Mouse (Mus musculus) lung, embryonic 16.5 days (tissue): ENCODE data around the gene Foxn4. TPM values are rescaled to one million over a fixed set of nuclear protein-coding genes. Genes with fewer than 3 reads are reported as not detected.

Source experiments
- ATAC-seq: fragments of 200-750 bp; cut with Nextera tagmentation; 2 replicates; pipeline ENCODE4 v1.8.0; 2017; ENCODE audit warnings: low read depth, mild to moderate bottlenecking, moderate library complexity
- H3K27ac ChIP-seq: fragments of 300-500 bp; sonication (generic); 2 replicates; pipeline ENCODE4 v1.5.1; 2014; ENCODE audit warnings: mild to moderate bottlenecking, control low read depth, low read length
- H3K27me3 ChIP-seq: fragments of 300-500 bp; sonication (generic); 2 replicates; pipeline ENCODE4 v1.6.1; 2014; ENCODE audit warnings: low read depth, low read length, mixed read lengths; ENCODE audit not compliant: control insufficient read depth, insufficient read depth
- H3K36me3 ChIP-seq: fragments of 300-500 bp; sonication (generic); 2 replicates; pipeline ENCODE4 v1.6.1; 2014; ENCODE audit warnings: low read length; ENCODE audit not compliant: control insufficient read depth, insufficient read depth
- H3K4me1 ChIP-seq: fragments of 300-500 bp; sonication (generic); replicated peaks from 2 replicates; pipeline ENCODE4 v1.6.1; 2014; ENCODE audit warnings: low read length, mixed read lengths; ENCODE audit not compliant: control insufficient read depth, insufficient read depth
- H3K4me2 ChIP-seq: fragments of 300-500 bp; sonication (generic); 2 replicates; pipeline ENCODE4 v1.6.1; 2014; ENCODE audit warnings: low read depth, low read length, control low read depth
- H3K4me3 ChIP-seq: fragments of 300-500 bp; sonication (generic); 2 replicates; pipeline ENCODE4 v1.5.1; 2014; ENCODE audit warnings: mild to moderate bottlenecking, low read length, control low read depth
- H3K9ac ChIP-seq: fragments of 300-500 bp; sonication (generic); 2 replicates; pipeline ENCODE4 v1.6.1; 2014; ENCODE audit warnings: low read length, control low read depth
- H3K9me3 ChIP-seq: fragments of 300-500 bp; sonication (generic); 2 replicates; pipeline ENCODE4 v1.6.1; 2016; ENCODE audit warnings: low read length; ENCODE audit not compliant: control insufficient read depth
- WGBS: fragments of 180-500 bp; shearing (Covaris S2); extraction: QIAGEN DNeasy Blood & Tissue Kit; methylation state at CpG from one replicate; pipeline ENCODE4 v1.1.7; 2014; 5-methylcytosine and 5-hydroxymethylcytosine counted together
- polyA plus RNA-seq: library from polyadenylated mRNA; unstranded; fragments of >200 nt; fragmentation: Nextera tagmentation; extraction: Ambion mirVana; gene quantifications from 2 replicates; pipeline ENCODE4 v1.2.1, GENCODE M21; 2015

Gene Foxn4
- polyA plus RNA-seq, 1 experiment from 2014 or later = 3.6 TPM

GRCm38 (mm10) chr5:114284604-114285397 lies 11.2 kb upstream of the Foxn4 start:
- no peak for ATAC-seq
- Histone ChIP-seq H3K4me2 (no peak overlapping the region), H3K9ac (no peak overlapping the region), H3K27me3 (no peaks in the 10 kb centered on the region), H3K4me1 (no peaks in the 10 kb centered on the region), H3K4me3 (no peak overlapping the region), H3K9me3 (no peaks in the 10 kb centered on the region), H3K36me3 (no peaks in the 10 kb centered on the region), H3K27ac (no peak overlapping the region)
- 72% methylated on average over 13 of the region's 13 CpGs for WGBS

- 19% methylated on average over 6 of the region's 6 CpGs for WGBS
These were observed 8.7 kb upstream of the Foxn4 start for GRCm38 (mm10) chr5:114282346-114282745.

GRCm38 (mm10) chr5:114279382-114280143 lies 6.0 kb upstream of the Foxn4 start:
- H3K27me3 ChIP-seq = peaks cover 33% of the 10 kb centered on the region

More at GRCm38 (mm10) chr5:114282346-114282745, 8.7 kb upstream of the Foxn4 start:
- no peak overlapping the region for H3K9ac ChIP-seq
- peaks cover 6% of the 10 kb centered on the region for H3K27me3 ChIP-seq
- ATAC-seq = no peak
- H3K9me3 ChIP-seq = no peaks in the 10 kb centered on the region
- no peak overlapping the region for H3K27ac ChIP-seq
- no peak overlapping the region for H3K4me2 ChIP-seq
- no peaks in the 10 kb centered on the region for H3K36me3 ChIP-seq
- H3K4me3 ChIP-seq = no peak overlapping the region
- H3K4me1 ChIP-seq = no peaks in the 10 kb centered on the region

GRCm38 (mm10) chr5:114275991-114276390 lies 2.4 kb upstream of the Foxn4 start:
- 32% methylated on average over 16 of the region's 16 CpGs for WGBS
- no peak for ATAC-seq
- Histone ChIP-seq H3K36me3 (no peaks in the 10 kb centered on the region), H3K27me3 (peaks cover 67% of the 10 kb centered on the region), H3K27ac (no peak overlapping the region), H3K4me2 (no peak overlapping the region), H3K9ac (no peak overlapping the region), H3K4me3 (no peak overlapping the region), H3K9me3 (no peaks in the 10 kb centered on the region), H3K4me1 (peaks cover 10% of the 10 kb centered on the region)

More at GRCm38 (mm10) chr5:114279382-114280143, 6.0 kb upstream of the Foxn4 start:
- no peak for ATAC-seq
- Histone ChIP-seq H3K36me3 (no peaks in the 10 kb centered on the region), H3K4me2 (no peak overlapping the region), H3K4me3 (no peak overlapping the region), H3K4me1 (no peaks in the 10 kb centered on the region), H3K9me3 (no peaks in the 10 kb centered on the region), H3K27ac (no peak overlapping the region), H3K9ac (no peak overlapping the region)
- 41% methylated on average over 12 of the region's 12 CpGs for WGBS

DNA sequence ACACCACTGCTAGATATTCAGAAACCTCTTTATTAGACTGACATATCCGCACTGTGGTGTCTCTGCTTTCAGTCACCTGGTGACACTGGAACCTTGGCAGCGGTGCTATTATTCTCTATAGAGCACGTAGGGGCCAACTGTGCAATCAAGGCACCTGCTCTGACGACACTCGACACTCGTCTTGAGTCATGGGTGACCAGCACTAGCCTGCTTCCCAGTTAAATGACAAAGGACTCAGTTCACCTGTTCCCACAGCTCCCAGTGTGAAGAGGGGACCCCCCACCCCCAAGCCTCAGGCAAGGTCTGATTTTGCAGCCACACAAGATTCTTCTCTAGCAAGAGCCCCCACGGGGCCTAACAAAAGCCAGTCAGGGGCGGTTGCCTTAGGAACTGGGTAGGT lies 1.7 kb upstream of the Foxn4 start:
- WGBS = 26% methylated on average over 8 of the region's 8 CpGs
- no peak overlapping the region for H3K9ac ChIP-seq
- H3K4me2 ChIP-seq = no peak overlapping the region
- no peak overlapping the region for H3K4me3 ChIP-seq
- no peaks in the 10 kb centered on the region for H3K36me3 ChIP-seq
- no peak for ATAC-seq
- H3K27me3 ChIP-seq = peaks cover 67% of the 10 kb centered on the region
- peaks cover 10% of the 10 kb centered on the region for H3K4me1 ChIP-seq
- H3K9me3 ChIP-seq = no peaks in the 10 kb centered on the region
- no peak overlapping the region for H3K27ac ChIP-seq

DNA sequence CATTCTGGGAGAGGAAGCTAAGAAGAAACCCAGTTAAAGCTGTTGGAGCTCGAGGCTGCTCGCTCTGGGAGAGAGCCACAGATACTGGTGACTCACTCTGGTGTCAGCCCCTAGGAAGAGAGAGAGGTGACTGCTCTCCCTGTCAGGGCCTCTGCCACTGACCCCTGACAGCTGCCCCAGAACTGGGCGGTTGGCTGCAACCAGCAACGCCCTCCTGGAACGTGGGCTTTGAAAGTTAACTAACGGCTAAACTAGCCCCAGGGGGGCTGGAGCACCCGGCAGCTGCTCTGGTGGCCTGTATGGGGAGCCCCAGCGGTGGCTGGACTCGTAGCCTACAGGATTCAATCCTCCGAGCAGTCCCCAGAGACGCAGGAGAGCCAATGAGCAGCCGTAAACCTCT lies 3.6 kb downstream of the Foxn4 start:
- Histone ChIP-seq H3K4me2 (no peak overlapping the region), H3K4me1 (peaks cover 22% of the 10 kb centered on the region), H3K27me3 (peaks cover 42% of the 10 kb centered on the region), H3K27ac (peak overlapping the region; percentile 64), H3K9me3 (no peaks in the 10 kb centered on the region), H3K4me3 (no peak overlapping the region), H3K36me3 (no peaks in the 10 kb centered on the region), H3K9ac (0 out of 2 replicates have a peak overlapping the region, but pooled peaks have one; percentile 21)
- ATAC-seq = peak; percentile 37; the same call in 1 of the 2 replicates
- WGBS = 12% methylated on average over 12 of the region's 12 CpGs

DNA sequence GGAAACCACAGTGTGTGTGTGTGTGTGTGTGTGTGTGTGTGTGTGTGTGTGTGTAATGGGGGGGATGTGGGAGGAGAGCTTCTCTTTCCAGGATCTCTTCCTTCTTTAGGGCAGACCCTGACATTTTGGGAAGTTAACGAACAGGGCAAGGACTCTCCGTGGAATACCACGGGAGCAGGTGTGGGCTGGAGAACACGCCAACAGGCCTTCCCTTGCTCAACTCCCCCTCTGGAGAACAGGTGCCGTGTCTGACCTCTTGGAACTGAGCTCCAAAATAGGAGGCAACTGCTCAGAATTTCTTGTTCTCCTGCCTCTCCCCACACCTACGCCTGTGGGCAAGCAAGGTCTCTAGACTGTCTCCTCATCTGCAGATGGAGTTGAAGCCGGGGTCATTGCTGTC lies 4.1 kb downstream of the Foxn4 start:
- no peaks in the 10 kb centered on the region for H3K9me3 ChIP-seq
- H3K4me3 ChIP-seq = no peak overlapping the region
- no peaks in the 10 kb centered on the region for H3K36me3 ChIP-seq
- peaks cover 37% of the 10 kb centered on the region for H3K27me3 ChIP-seq
- no peak overlapping the region for H3K4me2 ChIP-seq
- peak overlapping the region; percentile 64; the same call in 1 of the 2 replicates for H3K27ac ChIP-seq
- no peak overlapping the region for H3K9ac ChIP-seq
- peaks cover 22% of the 10 kb centered on the region for H3K4me1 ChIP-seq
- ATAC-seq = no peak
- 49% methylated on average over 7 of the region's 7 CpGs for WGBS

GRCm38 (mm10) chr5:114268646-114269045 lies 5.0 kb downstream of the Foxn4 start:
- peak; percentile 60 for ATAC-seq
- H3K27me3 ChIP-seq = peaks cover 28% of the 10 kb centered on the region
- H3K4me3 ChIP-seq = no peak overlapping the region
- no peak overlapping the region for H3K4me2 ChIP-seq
- WGBS = 18% methylated on average over 7 of the region's 7 CpGs
- no peak overlapping the region for H3K27ac ChIP-seq
- H3K9me3 ChIP-seq = no peaks in the 10 kb centered on the region
- H3K4me1 ChIP-seq = peaks cover 16% of the 10 kb centered on the region
- no peaks in the 10 kb centered on the region for H3K36me3 ChIP-seq
- H3K9ac ChIP-seq = no peak overlapping the region

GRCm38 (mm10) chr5:114264791-114265190 lies 8.8 kb downstream of the Foxn4 start:
- H3K27me3 ChIP-seq = peaks cover 3% of the 10 kb centered on the region; the same call in 1 of the 2 replicates
- no peaks in the 10 kb centered on the region for H3K9me3 ChIP-seq
- H3K4me3 ChIP-seq = no peak overlapping the region
- 85% methylated on average over 8 of the region's 8 CpGs for WGBS
- no peak overlapping the region for H3K9ac ChIP-seq
- H3K4me2 ChIP-seq = no peak overlapping the region
- ATAC-seq = no peak
- no peaks in the 10 kb centered on the region for H3K36me3 ChIP-seq
- peaks cover 11% of the 10 kb centered on the region for H3K4me1 ChIP-seq
- no peak overlapping the region for H3K27ac ChIP-seq
